Mouse (Mus musculus) heart, postnatal 25 days (tissue): ENCODE data around the gene Sohlh2. TPM values are rescaled to one million over a fixed set of nuclear protein-coding genes. Genes with fewer than 3 reads are reported as not detected.

Experiments used
- microRNA-seq: library from miRNA; unstranded; fragments of <30 nt; microRNA quantifications from one replicate; pipeline ENCODE4 v1.2.0, GENCODE M21; 2022
- total RNA-seq, 2 experiments: library from RNA; stranded (reverse); gene quantifications; 2 replicates each; pipeline ENCODE4 v1.2.3; 2021

Gene Sohlh2
- total RNA-seq, 2 experiments from 2014 or later = not detected

Small RNA genes within 50 kb of the gene (microRNA-seq; reads per million reads assigned to microRNA genes)
- gene Gm22029 = not detected

Other genes starting within 250 kb of the Sohlh2 start
- gene Ccna1, start 126.5 kb upstream of the Sohlh2 start, total RNA-seq = not detected
- gene Spg20, start 69.9 kb upstream of the Sohlh2 start, total RNA-seq = 10 to 100 TPM; 33.4 to 42.2 TPM
- gene Ccdc169, start 44.7 kb upstream of the Sohlh2 start, total RNA-seq = under 1 TPM in 1 of 2 experiments, not detected in 1; 0.13 TPM
- 1 to 10 TPM; 6.8 to 8.6 TPM for gene Dclk1, start 60.3 kb downstream of the Sohlh2 start, total RNA-seq